Mouse (Mus musculus) intestine, embryonic 15.5 days (tissue): ENCODE results near the gene Chrne. TPM values are rescaled to one million over a fixed set of nuclear protein-coding genes. Genes with fewer than 3 reads are reported as not detected.
"Not testable (repeated sequence)": the region's sequence is repeated elsewhere in the genome, so short reads cannot be mapped to it uniquely, and the experiment has no call there.

Experiments
- ATAC-seq: fragments of 200-750 bp; cut with Nextera tagmentation; 2 replicates; pipeline ENCODE4 v1.8.0; 2017; ENCODE audit warnings: moderate TSS enrichment, moderate library complexity
- H3K27ac ChIP-seq: fragments of 300-500 bp; sonication (generic); 2 replicates; pipeline ENCODE4 v1.5.1; 2015; ENCODE audit warnings: mild to moderate bottlenecking, inconsistent platforms
- H3K27me3 ChIP-seq: fragments of 300-500 bp; sonication (generic); replicated peaks from 2 replicates; pipeline ENCODE4 v1.6.1; 2015; ENCODE audit warnings: inconsistent platforms
- H3K36me3 ChIP-seq: fragments of 300-500 bp; sonication (generic); 2 replicates; pipeline ENCODE4 v1.6.1; 2015; ENCODE audit warnings: inconsistent platforms
- H3K4me1 ChIP-seq: fragments of 300-500 bp; sonication (generic); replicated peaks from 2 replicates; pipeline ENCODE4 v1.6.1; 2015; ENCODE audit warnings: inconsistent platforms
- H3K4me2 ChIP-seq: fragments of 300-500 bp; sonication (generic); replicated peaks from 2 replicates; pipeline ENCODE4 v1.6.1; 2015; ENCODE audit warnings: mild to moderate bottlenecking, inconsistent platforms
- H3K4me3 ChIP-seq: fragments of 300-500 bp; sonication (generic); replicated peaks from 2 replicates; pipeline ENCODE4 v1.5.1; 2015; ENCODE audit warnings: inconsistent platforms
- H3K9ac ChIP-seq: fragments of 300-500 bp; sonication (generic); 2 replicates; pipeline ENCODE4 v1.6.1; 2015; ENCODE audit warnings: inconsistent platforms
- H3K9me3 ChIP-seq: fragments of 300-500 bp; sonication (generic); 2 replicates; pipeline ENCODE4 v1.6.1; 2016; ENCODE audit warnings: inconsistent platforms
- WGBS: fragments of 180-500 bp; shearing (Covaris S2); methylation state at CpG from one replicate; pipeline ENCODE4 v1.1.7; 2015; 5-methylcytosine and 5-hydroxymethylcytosine counted together
- polyA plus RNA-seq: library from polyadenylated mRNA; unstranded; fragments of >200 nt; fragmentation: Nextera tagmentation; extraction: Ambion mirVana; gene quantifications from 2 replicates; pipeline ENCODE4 v1.2.1, GENCODE M21; 2015

Gene Chrne
- polyA plus RNA-seq, 1 experiment from 2014 or later, result not detected

GRCm38 (mm10) chr11:70572348-70572902 lies 46.6 kb downstream of the Chrne start:
- H3K4me3 ChIP-seq, result no peak overlapping the region
- no peak for ATAC-seq
- H3K4me2 ChIP-seq, result no peak overlapping the region
- peaks cover 14% of the 10 kb centered on the region for H3K4me1 ChIP-seq
- no peak overlapping the region for H3K27ac ChIP-seq
- no peak overlapping the region for H3K9ac ChIP-seq
- WGBS, result 45% methylated on average over 5 of the region's 5 CpGs
- H3K36me3 ChIP-seq, result no peaks in the 10 kb centered on the region; the same call in 1 of the 2 replicates
- no peaks in the 10 kb centered on the region for H3K27me3 ChIP-seq
- no peaks in the 10 kb centered on the region for H3K9me3 ChIP-seq

- Histone ChIP-seq H3K9me3 (no peaks in the 10 kb centered on the region), H3K4me1 (peaks cover 7% of the 10 kb centered on the region), H3K27ac (no peak overlapping the region), H3K4me3 (no peak overlapping the region), H3K9ac (no peak overlapping the region), H3K27me3 (no peaks in the 10 kb centered on the region), H3K4me2 (no peak overlapping the region), H3K36me3 (no peaks in the 10 kb centered on the region; the same call in 1 of the 2 replicates)
- no peak for ATAC-seq
- 89% methylated on average over 1 of the region's 1 CpGs for WGBS
Observed at GRCm38 (mm10) chr11:70571641-70572040, 47.4 kb downstream of the Chrne start.

- not testable (repeated sequence) for H3K27me3 ChIP-seq
- WGBS, result 94% methylated on average over 1 of the region's 1 CpGs
Observed at GRCm38 (mm10) chr11:70570614-70571013, 48.4 kb downstream of the Chrne start.

DNA sequence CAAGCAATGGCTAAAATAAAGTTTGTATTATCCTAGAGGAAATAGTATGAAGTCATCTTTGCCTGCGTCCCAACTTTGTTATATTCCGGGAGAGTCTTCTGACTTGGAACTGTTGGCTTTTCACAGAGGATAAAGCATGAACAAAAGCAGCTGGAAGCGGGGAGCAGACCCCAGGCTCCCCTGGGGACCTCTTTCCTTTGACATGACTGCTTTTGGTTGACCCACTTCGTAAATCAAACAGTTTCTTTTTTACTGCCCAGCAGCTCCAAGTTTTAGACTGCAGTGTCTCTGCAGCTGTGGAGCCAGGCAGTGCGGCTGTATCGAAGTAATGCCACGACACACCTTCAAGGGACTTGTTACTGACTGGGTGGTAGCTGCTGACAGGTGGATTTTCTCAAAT lies 52.4 kb downstream of the Chrne start:
- H3K9me3 ChIP-seq, result no peaks in the 10 kb centered on the region
- WGBS, result 62% methylated on average over 7 of the region's 7 CpGs
- H3K4me3 ChIP-seq, result no peak overlapping the region
- no peak for ATAC-seq
- no peak overlapping the region for H3K9ac ChIP-seq
- H3K4me2 ChIP-seq, result no peak overlapping the region
- peaks cover 27% of the 10 kb centered on the region for H3K4me1 ChIP-seq
- H3K27me3 ChIP-seq, result no peaks in the 10 kb centered on the region
- no peaks in the 10 kb centered on the region; the same call in 1 of the 2 replicates for H3K36me3 ChIP-seq
- H3K27ac ChIP-seq, result no peak overlapping the region

More at GRCm38 (mm10) chr11:70570614-70571013, 48.4 kb downstream of the Chrne start:
- not testable (repeated sequence) for H3K4me3 ChIP-seq, H3K9me3 ChIP-seq, H3K4me2 ChIP-seq, H3K4me1 ChIP-seq, ATAC-seq, H3K27ac ChIP-seq, H3K9ac ChIP-seq, H3K36me3 ChIP-seq

Other genes with a start within 250 kb of the Chrne start
- 31.9 and 32.6 TPM in 2 replicates for gene Pelp1, start 209.2 kb downstream of the Chrne start, polyA plus RNA-seq
- gene Arrb2, start 186.6 kb downstream of the Chrne start, polyA plus RNA-seq, result 13.2 and 15.4 TPM in 2 replicates
- gene Med11, start 167.3 kb downstream of the Chrne start, polyA plus RNA-seq, result 39.9 and 42.4 TPM in 2 replicates
- gene Zmynd15, start 159.8 kb downstream of the Chrne start, polyA plus RNA-seq, result 0.78 and 1.2 TPM in 2 replicates
- 8.6 and 10.4 TPM in 2 replicates for gene Cxcl16, start 159.2 kb downstream of the Chrne start, polyA plus RNA-seq
- gene Tm4sf5, start 114.0 kb downstream of the Chrne start, polyA plus RNA-seq, result 179 and 192 TPM in 2 replicates
- 0.60 and 0.80 TPM in 2 replicates for gene Vmo1, start 104.6 kb downstream of the Chrne start, polyA plus RNA-seq
- 1.5 and 2.2 TPM in 2 replicates for gene Gltpd2, start 100.0 kb downstream of the Chrne start, polyA plus RNA-seq
- 646 and 704 TPM in 2 replicates for gene Psmb6, start 93.8 kb downstream of the Chrne start, polyA plus RNA-seq
- not detected in 2 replicates for gene Gm40193, start 86.3 kb downstream of the Chrne start, polyA plus RNA-seq
- gene Pld2, start 79.2 kb downstream of the Chrne start, polyA plus RNA-seq, result 10.3 and 11.0 TPM in 2 replicates
- 11.8 and 12.7 TPM in 2 replicates for gene Mink1, start 56.3 kb downstream of the Chrne start, polyA plus RNA-seq
- not detected in 2 replicates for gene 4930544D05Rik, start 3.4 kb downstream of the Chrne start, polyA plus RNA-seq
- 0.21 and 0.24 TPM in 2 replicates for gene Gp1ba, start 19.9 kb upstream of the Chrne start, polyA plus RNA-seq
- 106 and 107 TPM in 2 replicates for gene Rnf167, start 28.0 kb upstream of the Chrne start, polyA plus RNA-seq
- 171 and 180 TPM in 2 replicates for gene Slc25a11, start 28.3 kb upstream of the Chrne start, polyA plus RNA-seq
- gene Pfn1, start 35.4 kb upstream of the Chrne start, polyA plus RNA-seq, result 2,127 and 2,325 TPM in 2 replicates
- 12.1 and 15.6 TPM in 2 replicates for gene Eno3, start 38.0 kb upstream of the Chrne start, polyA plus RNA-seq
- 132 and 154 TPM in 2 replicates for gene Spag7, start 50.2 kb upstream of the Chrne start, polyA plus RNA-seq
- 12.1 and 13.5 TPM in 2 replicates for gene Camta2, start 68.9 kb upstream of the Chrne start, polyA plus RNA-seq
- 1.4 and 1.5 TPM in 2 replicates for gene Inca1, start 80.9 kb upstream of the Chrne start, polyA plus RNA-seq
- gene Kif1c, start 81.3 kb upstream of the Chrne start, polyA plus RNA-seq, result 4.4 TPM in 2 replicates
- 5.3 and 6.2 TPM in 2 replicates for gene Zfp3, start 145.0 kb upstream of the Chrne start, polyA plus RNA-seq
- gene Scimp, start 193.4 kb upstream of the Chrne start, polyA plus RNA-seq, result 0.70 and 0.88 TPM in 2 replicates
- 51.4 and 53.9 TPM in 2 replicates for gene Rabep1, start 225.6 kb upstream of the Chrne start, polyA plus RNA-seq